Mouse (Mus musculus): ENCODE data around the gene Polr1b. TPM values are rescaled to one million over a fixed set of nuclear protein-coding genes. Genes with fewer than 3 reads are reported as not detected.
A peak's percentile ranks its signal among the peaks of the same experiment; 100 is the strongest.

The Polr1b gene
- polyA plus RNA-seq, 1 experiment from 2014 or later, result 21.5 TPM

DNA sequence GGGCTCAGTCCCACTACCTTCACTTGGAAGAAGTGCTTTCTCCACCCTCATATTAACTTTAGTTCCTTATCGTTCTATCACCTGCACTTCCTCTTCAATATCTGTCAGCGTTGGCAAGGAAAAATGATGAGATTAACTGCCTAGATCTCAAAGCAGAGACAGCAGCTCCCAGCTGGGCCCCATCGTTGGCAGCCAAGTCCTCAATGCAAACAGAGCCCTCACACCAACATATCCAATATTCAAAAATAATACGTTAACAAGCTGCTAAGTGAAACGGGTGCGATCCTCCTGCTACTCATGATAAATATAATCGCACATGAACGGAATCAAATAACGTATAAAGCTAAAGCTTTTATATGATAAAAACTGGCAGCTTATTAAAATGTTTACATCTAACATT, 50.3 kb downstream of the Polr1b start:
- Histone ChIP-seq H3K36me3 (replicated peaks; ENCODE audit: control insufficient read depth, insufficient read depth, low read depth, low read length) (no peaks in the 10 kb centered on the region), H3K4me3 (ENCODE audit: low read depth, low read length) (no peak overlapping the region), H3K27me3 (ENCODE audit: control insufficient read depth, insufficient read depth, low read length) (no peaks in the 10 kb centered on the region), H3K27ac (replicated peaks; ENCODE audit: low read depth, low read length) (no peak overlapping the region), H3K9ac (replicated peaks; ENCODE audit: low read length) (no peak overlapping the region), H3K4me2 (ENCODE audit: low read depth, low read length) (no peak overlapping the region), H3K9me3 (replicated peaks; ENCODE audit: control insufficient read depth, low read length) (no peaks in the 10 kb centered on the region), H3K4me1 (ENCODE audit: control insufficient read depth, insufficient read depth, low read length) (no peaks in the 10 kb centered on the region)
- no peak for DNase-seq (ENCODE audit: low spot score)
- WGBS, result 90% methylated on average over 9 of the region's 9 CpGs
- no peak for ATAC-seq (replicated peaks; ENCODE audit: insufficient number of reproducible peaks, low FRiP score, low TSS enrichment, low read depth)

DNA sequence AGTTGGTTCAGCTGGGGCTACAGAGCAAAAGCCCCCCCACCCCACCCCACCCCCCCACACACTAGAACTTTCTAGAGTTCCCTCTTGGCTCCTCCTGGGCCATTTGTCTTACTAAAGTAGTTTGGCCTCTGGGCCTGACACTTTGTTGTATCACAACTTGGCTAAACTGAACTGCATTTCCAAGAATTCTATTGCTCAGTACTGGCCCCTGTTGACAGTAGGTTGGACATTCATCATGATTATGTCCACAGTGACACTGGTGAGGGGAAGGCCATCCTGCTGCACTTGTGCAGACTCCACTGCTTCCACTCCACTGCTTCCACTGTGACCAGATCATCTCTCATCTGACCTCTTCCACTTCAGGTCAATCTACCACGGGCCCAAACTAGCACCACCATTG, 52.0 kb downstream of the Polr1b start:
- DNase-seq (ENCODE audit: low spot score) (no peak), ATAC-seq (replicated peaks; ENCODE audit: insufficient number of reproducible peaks, low FRiP score, low TSS enrichment, low read depth) (no peak)
- Histone ChIP-seq H3K9me3 (replicated peaks; ENCODE audit: control insufficient read depth, low read length) (no peaks in the 10 kb centered on the region), H3K27me3 (ENCODE audit: control insufficient read depth, insufficient read depth, low read length) (no peaks in the 10 kb centered on the region), H3K9ac (replicated peaks; ENCODE audit: low read length) (no peak overlapping the region), H3K4me1 (ENCODE audit: control insufficient read depth, insufficient read depth, low read length) (no peaks in the 10 kb centered on the region), H3K4me2 (ENCODE audit: low read depth, low read length) (no peak overlapping the region), H3K4me3 (ENCODE audit: low read depth, low read length) (no peak overlapping the region), H3K36me3 (replicated peaks; ENCODE audit: control insufficient read depth, insufficient read depth, low read depth, low read length) (no peaks in the 10 kb centered on the region), H3K27ac (replicated peaks; ENCODE audit: low read depth, low read length) (no peak overlapping the region)
- 79% methylated on average over 1 of the region's 1 CpGs for WGBS

DNA sequence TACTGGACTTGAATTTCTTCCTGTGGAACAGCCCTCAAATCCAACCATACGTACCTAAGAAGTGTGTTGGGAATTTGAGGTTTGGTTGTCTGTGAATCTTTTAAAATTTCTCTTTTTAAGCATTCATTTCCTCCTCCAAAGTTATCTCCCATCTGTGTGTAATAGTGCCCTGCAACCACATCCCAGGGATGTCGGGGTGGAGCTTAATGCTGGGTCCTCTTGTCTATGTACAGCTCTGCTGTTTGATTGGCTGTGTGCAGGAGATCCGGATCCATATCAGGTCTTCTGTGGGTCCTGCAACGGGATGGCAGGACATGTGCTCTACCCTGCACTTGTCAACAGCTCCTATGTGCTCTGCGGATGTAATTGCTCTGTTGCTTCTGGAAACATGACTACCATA, 64.0 kb downstream of the Polr1b start:
- Histone ChIP-seq H3K9me3 (replicated peaks; ENCODE audit: control insufficient read depth, low read length) (no peaks in the 10 kb centered on the region), H3K27ac (replicated peaks; ENCODE audit: low read depth, low read length) (no peak overlapping the region), H3K4me3 (ENCODE audit: low read depth, low read length) (no peak overlapping the region), H3K9ac (replicated peaks; ENCODE audit: low read length) (no peak overlapping the region), H3K36me3 (replicated peaks; ENCODE audit: control insufficient read depth, insufficient read depth, low read depth, low read length) (no peaks in the 10 kb centered on the region), H3K27me3 (ENCODE audit: control insufficient read depth, insufficient read depth, low read length) (no peaks in the 10 kb centered on the region), H3K4me2 (ENCODE audit: low read depth, low read length) (no peak overlapping the region), H3K4me1 (ENCODE audit: control insufficient read depth, insufficient read depth, low read length) (no peaks in the 10 kb centered on the region)
- DNase-seq (ENCODE audit: low spot score), result no peak
- ATAC-seq (replicated peaks; ENCODE audit: insufficient number of reproducible peaks, low FRiP score, low TSS enrichment, low read depth), result no peak
- WGBS, result 77% methylated on average over 5 of the region's 5 CpGs

DNA sequence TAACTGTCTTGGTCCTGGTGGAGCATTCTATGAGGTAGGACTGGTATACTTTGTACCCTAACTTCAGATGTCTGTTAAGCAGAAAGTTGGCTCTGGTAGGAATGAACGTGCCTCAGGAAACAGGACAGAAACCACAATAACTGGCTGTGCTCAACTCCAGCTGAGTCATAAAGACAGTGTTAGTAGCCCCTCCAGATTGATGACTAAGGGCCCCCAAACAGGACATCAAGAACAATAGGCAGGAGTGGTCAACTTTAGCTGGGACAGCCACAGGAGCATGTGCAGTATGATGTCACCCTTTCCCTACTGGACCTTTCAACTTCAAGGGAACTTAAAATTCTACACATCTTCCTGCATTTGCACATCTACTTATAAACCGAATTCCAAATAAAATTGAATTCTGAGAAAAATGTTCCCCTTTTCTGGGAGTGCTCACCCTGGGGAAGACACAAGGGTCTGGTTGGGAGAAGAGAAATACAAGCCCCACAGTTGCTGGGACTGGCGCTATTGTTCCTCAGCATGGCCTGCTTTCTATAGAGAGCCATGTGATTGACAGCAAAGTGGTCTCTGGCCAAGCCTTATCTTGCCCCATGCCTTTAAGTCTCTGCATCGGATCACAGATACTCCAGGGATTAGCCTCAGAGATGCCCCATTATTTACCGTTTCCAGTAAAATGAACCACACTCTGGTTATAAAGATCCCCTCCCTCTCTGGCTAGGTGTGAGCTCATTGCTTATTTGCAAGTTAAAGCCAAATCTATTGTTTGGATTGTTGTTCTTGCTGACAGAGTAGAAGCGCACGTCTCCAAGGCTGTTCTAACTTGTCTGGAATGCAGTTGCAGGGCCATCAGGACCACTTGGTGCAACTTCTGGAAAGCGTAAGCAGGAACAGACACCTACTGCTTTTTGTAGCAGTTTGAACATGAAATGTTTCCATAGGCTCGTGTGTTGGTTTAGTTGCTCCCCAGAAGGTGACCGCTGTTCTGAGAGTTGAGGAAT, 66.0 kb downstream of the Polr1b start:
- 78% methylated on average over 10 of the region's 10 CpGs for WGBS
- H3K4me3 ChIP-seq (ENCODE audit: low read depth, low read length), result no peak overlapping the region
- no peak overlapping the region for H3K4me2 ChIP-seq (ENCODE audit: low read depth, low read length)
- no peaks in the 10 kb centered on the region for H3K9me3 ChIP-seq (replicated peaks; ENCODE audit: control insufficient read depth, low read length)
- no peak for ATAC-seq (replicated peaks; ENCODE audit: insufficient number of reproducible peaks, low FRiP score, low TSS enrichment, low read depth)
- no peaks in the 10 kb centered on the region for H3K27me3 ChIP-seq (ENCODE audit: control insufficient read depth, insufficient read depth, low read length)
- H3K36me3 ChIP-seq (replicated peaks; ENCODE audit: control insufficient read depth, insufficient read depth, low read depth, low read length), result no peaks in the 10 kb centered on the region
- H3K4me1 ChIP-seq (ENCODE audit: control insufficient read depth, insufficient read depth, low read length), result no peaks in the 10 kb centered on the region
- no peak overlapping the region for H3K9ac ChIP-seq (replicated peaks; ENCODE audit: low read length)
- H3K27ac ChIP-seq (replicated peaks; ENCODE audit: low read depth, low read length), result no peak overlapping the region
- no peak for DNase-seq (ENCODE audit: low spot score)

GRCm38 (mm10) chr2:129173386-129173785, 72.6 kb downstream of the Polr1b start:
- no peak overlapping the region for H3K4me3 ChIP-seq (ENCODE audit: low read depth, low read length)
- H3K27me3 ChIP-seq (ENCODE audit: control insufficient read depth, insufficient read depth, low read length), result no peaks in the 10 kb centered on the region
- H3K9me3 ChIP-seq (replicated peaks; ENCODE audit: control insufficient read depth, low read length), result no peaks in the 10 kb centered on the region
- ATAC-seq (replicated peaks; ENCODE audit: insufficient number of reproducible peaks, low FRiP score, low TSS enrichment, low read depth) (no peak), DNase-seq (ENCODE audit: low spot score) (no peak)
- no peak overlapping the region for H3K9ac ChIP-seq (replicated peaks; ENCODE audit: low read length)
- H3K27ac ChIP-seq (replicated peaks; ENCODE audit: low read depth, low read length), result no peak overlapping the region
- no peak overlapping the region for H3K4me2 ChIP-seq (ENCODE audit: low read depth, low read length)
- 52% methylated on average over 10 of the region's 10 CpGs for WGBS
- no peaks in the 10 kb centered on the region for H3K36me3 ChIP-seq (replicated peaks; ENCODE audit: control insufficient read depth, insufficient read depth, low read depth, low read length)
- no peaks in the 10 kb centered on the region for H3K4me1 ChIP-seq (ENCODE audit: control insufficient read depth, insufficient read depth, low read length)

GRCm38 (mm10) chr2:129174474-129174873, 73.7 kb downstream of the Polr1b start:
- 43% methylated on average over 7 of the region's 7 CpGs for WGBS
- Histone ChIP-seq H3K9me3 (replicated peaks; ENCODE audit: control insufficient read depth, low read length) (no peaks in the 10 kb centered on the region), H3K27ac (replicated peaks; ENCODE audit: low read depth, low read length) (no peak overlapping the region), H3K27me3 (ENCODE audit: control insufficient read depth, insufficient read depth, low read length) (no peaks in the 10 kb centered on the region), H3K4me2 (ENCODE audit: low read depth, low read length) (no peak overlapping the region), H3K36me3 (replicated peaks; ENCODE audit: control insufficient read depth, insufficient read depth, low read depth, low read length) (no peaks in the 10 kb centered on the region), H3K4me3 (ENCODE audit: low read depth, low read length) (no peak overlapping the region), H3K9ac (replicated peaks; ENCODE audit: low read length) (no peak overlapping the region), H3K4me1 (ENCODE audit: control insufficient read depth, insufficient read depth, low read length) (no peaks in the 10 kb centered on the region)
- DNase-seq (ENCODE audit: low spot score) (peak; percentile 34), ATAC-seq (replicated peaks; ENCODE audit: insufficient number of reproducible peaks, low FRiP score, low TSS enrichment, low read depth) (no peak)

GRCm38 (mm10) chr2:129175636-129176035, 74.8 kb downstream of the Polr1b start:
- no peaks in the 10 kb centered on the region for H3K36me3 ChIP-seq (replicated peaks; ENCODE audit: control insufficient read depth, insufficient read depth, low read depth, low read length)
- no peaks in the 10 kb centered on the region for H3K9me3 ChIP-seq (replicated peaks; ENCODE audit: control insufficient read depth, low read length)
- 64% methylated on average over 2 of the region's 2 CpGs for WGBS

More at GRCm38 (mm10) chr2:129175636-129176035, 74.8 kb downstream of the Polr1b start:
- ATAC-seq (replicated peaks; ENCODE audit: insufficient number of reproducible peaks, low FRiP score, low TSS enrichment, low read depth) (no peak), DNase-seq (ENCODE audit: low spot score) (no peak)
- Histone ChIP-seq H3K27me3 (ENCODE audit: control insufficient read depth, insufficient read depth, low read length) (no peaks in the 10 kb centered on the region), H3K4me3 (ENCODE audit: low read depth, low read length) (no peak overlapping the region), H3K4me2 (ENCODE audit: low read depth, low read length) (no peak overlapping the region), H3K4me1 (ENCODE audit: control insufficient read depth, insufficient read depth, low read length) (no peaks in the 10 kb centered on the region), H3K27ac (replicated peaks; ENCODE audit: low read depth, low read length) (no peak overlapping the region), H3K9ac (replicated peaks; ENCODE audit: low read length) (no peak overlapping the region)
